Mouse (Mus musculus) midbrain, embryonic 16.5 days (tissue): ENCODE measurements around the gene Tmbim1. TPM values are rescaled to one million over a fixed set of nuclear protein-coding genes. Genes with fewer than 3 reads are reported as not detected.

ENCODE experiments used
- ATAC-seq: fragments of 200-750 bp; cut with Nextera tagmentation; 2 replicates; pipeline ENCODE4 v1.8.0; 2017; ENCODE audit warnings: moderate TSS enrichment
- H3K27ac ChIP-seq: fragments of 300-500 bp; sonication (generic); 2 replicates; pipeline ENCODE4 v1.5.1; 2014; ENCODE audit warnings: mild to moderate bottlenecking, low read length, mixed read lengths
- H3K27me3 ChIP-seq: fragments of 300-500 bp; sonication (generic); 2 replicates; pipeline ENCODE4 v1.6.1; 2014; ENCODE audit warnings: low read depth, low read length, mixed read lengths; ENCODE audit not compliant: control insufficient read depth, insufficient read depth
- H3K36me3 ChIP-seq: fragments of 300-500 bp; sonication (generic); 2 replicates; pipeline ENCODE4 v1.6.1; 2014; ENCODE audit warnings: mild to moderate bottlenecking, low read length, moderate library complexity, mixed read lengths; ENCODE audit not compliant: control insufficient read depth, insufficient read depth
- H3K4me1 ChIP-seq: fragments of 300-500 bp; sonication (generic); 2 replicates; pipeline ENCODE4 v1.6.1; 2014; ENCODE audit warnings: mild to moderate bottlenecking, low read length, mixed read lengths; ENCODE audit not compliant: control insufficient read depth, insufficient read depth
- H3K4me2 ChIP-seq: fragments of 300-500 bp; sonication (generic); 2 replicates; pipeline ENCODE4 v1.6.1; 2014; ENCODE audit warnings: mild to moderate bottlenecking, low read length, mixed read lengths
- H3K4me3 ChIP-seq: fragments of 300-500 bp; sonication (generic); 2 replicates; pipeline ENCODE4 v1.5.1; 2014; ENCODE audit warnings: low read depth, mild to moderate bottlenecking, low read length, moderate library complexity, mixed read lengths
- H3K9ac ChIP-seq: fragments of 300-500 bp; sonication (generic); 2 replicates; pipeline ENCODE4 v1.6.1; 2014; ENCODE audit warnings: low read depth, low read length, mixed read lengths
- H3K9me3 ChIP-seq: fragments of 300-500 bp; sonication (generic); replicated peaks from 2 replicates; pipeline ENCODE4 v1.6.1; 2014; ENCODE audit warnings: mild to moderate bottlenecking, low read length, mixed read lengths; ENCODE audit not compliant: control insufficient read depth, poor library complexity, severe bottlenecking
- WGBS: fragments of 180-500 bp; shearing (Covaris S2); extraction: QIAGEN DNeasy Blood & Tissue Kit; methylation state at CpG from one replicate; pipeline ENCODE4 v1.1.7; 2014; 5-methylcytosine and 5-hydroxymethylcytosine counted together
- polyA plus RNA-seq: library from polyadenylated mRNA; unstranded; fragments of >200 nt; fragmentation: Nextera tagmentation; extraction: Ambion mirVana; gene quantifications from 2 replicates; pipeline ENCODE4 v1.2.1, GENCODE M21; 2015

Gene Tmbim1
- polyA plus RNA-seq, 1 experiment from 2014 or later: 8.4 TPM

GRCm38 (mm10) chr1:74313049-74313692, 7.7 kb upstream of the Tmbim1 start:
- Histone ChIP-seq H3K27ac (no peak overlapping the region), H3K36me3 (no peaks in the 10 kb centered on the region), H3K9ac (no peak overlapping the region), H3K4me3 (no peak overlapping the region), H3K27me3 (no peaks in the 10 kb centered on the region), H3K4me1 (no peaks in the 10 kb centered on the region), H3K4me2 (no peak overlapping the region), H3K9me3 (no peaks in the 10 kb centered on the region)
- ATAC-seq: peak; percentile 57
- 6% methylated on average over 3 of the region's 3 CpGs for WGBS

DNA sequence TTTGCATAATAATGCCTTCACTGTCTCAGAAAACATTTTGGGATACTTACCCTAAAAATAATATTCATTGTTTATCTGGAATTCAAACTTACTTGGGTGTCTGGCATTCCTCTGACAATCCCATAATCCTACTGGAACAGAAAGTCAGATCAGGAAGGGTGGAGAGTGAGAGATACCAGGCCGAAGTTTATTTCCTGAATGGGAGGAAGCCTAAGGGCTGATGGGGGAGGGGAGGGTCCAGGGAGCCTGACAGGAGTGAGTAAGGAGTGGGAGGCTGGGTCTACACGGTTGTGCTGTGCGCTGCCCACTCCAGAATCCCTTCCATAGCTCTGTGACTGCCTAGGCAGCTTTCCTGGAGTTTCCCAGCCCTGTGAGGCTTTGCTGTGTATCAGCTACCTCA, 4.3 kb upstream of the Tmbim1 start:
- no peak overlapping the region for H3K4me3 ChIP-seq
- ATAC-seq: no peak
- no peaks in the 10 kb centered on the region for H3K36me3 ChIP-seq
- H3K9me3 ChIP-seq: no peaks in the 10 kb centered on the region
- no peak overlapping the region for H3K27ac ChIP-seq
- no peak overlapping the region for H3K4me2 ChIP-seq
- H3K27me3 ChIP-seq: 0 out of 2 replicates have a peak, but pooled peaks cover 2% of the 10 kb centered on the region
- H3K9ac ChIP-seq: no peak overlapping the region
- 55% methylated on average over 3 of the region's 3 CpGs for WGBS
- no peaks in the 10 kb centered on the region for H3K4me1 ChIP-seq

GRCm38 (mm10) chr1:74308001-74308964, 2.9 kb upstream of the Tmbim1 start:
- no peak for ATAC-seq

GRCm38 (mm10) chr1:74307146-74307545, 1.7 kb upstream of the Tmbim1 start:
- H3K27ac ChIP-seq: no peak overlapping the region
- no peak overlapping the region for H3K4me2 ChIP-seq

More at GRCm38 (mm10) chr1:74308001-74308964, 2.9 kb upstream of the Tmbim1 start:
- Histone ChIP-seq H3K9me3 (no peaks in the 10 kb centered on the region), H3K4me3 (no peak overlapping the region), H3K4me1 (peaks cover 9% of the 10 kb centered on the region), H3K9ac (no peak overlapping the region), H3K36me3 (no peaks in the 10 kb centered on the region), H3K27me3 (peaks cover 8% of the 10 kb centered on the region; the same call in 1 of the 2 replicates), H3K4me2 (no peak overlapping the region), H3K27ac (no peak overlapping the region)
- WGBS: 84% methylated on average over 10 of the region's 10 CpGs

DNA sequence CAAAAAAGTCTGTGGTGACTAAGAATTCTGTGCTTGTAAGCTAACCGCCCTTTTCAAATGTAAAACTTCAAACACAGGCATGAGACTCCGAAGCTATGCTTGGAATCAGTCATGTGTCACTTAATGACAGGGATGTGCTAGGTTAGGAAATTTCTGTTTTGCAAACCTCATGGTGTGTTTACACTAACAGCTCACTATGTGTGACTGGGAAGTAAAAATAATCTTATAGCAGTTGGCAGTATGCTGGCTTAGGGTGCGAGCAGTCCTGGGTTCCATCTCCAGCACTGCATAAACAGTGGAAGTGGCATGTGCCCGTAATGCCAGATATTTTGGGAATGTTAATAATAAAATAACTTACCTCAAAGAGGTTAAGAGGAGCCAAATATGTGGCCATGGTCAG, 476 bp downstream of the Tmbim1 start:
- Histone ChIP-seq H3K4me1 (peaks cover 9% of the 10 kb centered on the region), H3K36me3 (no peaks in the 10 kb centered on the region), H3K27ac (no peak overlapping the region), H3K27me3 (peaks cover 15% of the 10 kb centered on the region), H3K9ac (no peak overlapping the region), H3K9me3 (no peaks in the 10 kb centered on the region), H3K4me3 (no peak overlapping the region), H3K4me2 (no peak overlapping the region)
- WGBS: 82% methylated on average over 4 of the region's 4 CpGs
- no peak for ATAC-seq

More at GRCm38 (mm10) chr1:74307146-74307545, 1.7 kb upstream of the Tmbim1 start:
- Histone ChIP-seq H3K36me3 (no peaks in the 10 kb centered on the region), H3K27me3 (peaks cover 15% of the 10 kb centered on the region), H3K9ac (no peak overlapping the region), H3K4me3 (no peak overlapping the region), H3K4me1 (peaks cover 9% of the 10 kb centered on the region), H3K9me3 (no peaks in the 10 kb centered on the region)
- ATAC-seq: no peak
- 100% methylated on average over 1 of the region's 1 CpGs for WGBS

GRCm38 (mm10) chr1:74304339-74304790, 1.1 kb downstream of the Tmbim1 start:
- H3K4me1 ChIP-seq: peaks cover 9% of the 10 kb centered on the region
- peak overlapping the region; percentile 56 for H3K9ac ChIP-seq
- 14% methylated on average over 12 of the region's 12 CpGs for WGBS
- ATAC-seq: no peak
- H3K36me3 ChIP-seq: no peaks in the 10 kb centered on the region
- no peak overlapping the region for H3K27ac ChIP-seq
- H3K4me3 ChIP-seq: peak overlapping the region; percentile 39
- no peaks in the 10 kb centered on the region for H3K9me3 ChIP-seq
- peaks cover 15% of the 10 kb centered on the region for H3K27me3 ChIP-seq
- peak overlapping the region; percentile 70 for H3K4me2 ChIP-seq

DNA sequence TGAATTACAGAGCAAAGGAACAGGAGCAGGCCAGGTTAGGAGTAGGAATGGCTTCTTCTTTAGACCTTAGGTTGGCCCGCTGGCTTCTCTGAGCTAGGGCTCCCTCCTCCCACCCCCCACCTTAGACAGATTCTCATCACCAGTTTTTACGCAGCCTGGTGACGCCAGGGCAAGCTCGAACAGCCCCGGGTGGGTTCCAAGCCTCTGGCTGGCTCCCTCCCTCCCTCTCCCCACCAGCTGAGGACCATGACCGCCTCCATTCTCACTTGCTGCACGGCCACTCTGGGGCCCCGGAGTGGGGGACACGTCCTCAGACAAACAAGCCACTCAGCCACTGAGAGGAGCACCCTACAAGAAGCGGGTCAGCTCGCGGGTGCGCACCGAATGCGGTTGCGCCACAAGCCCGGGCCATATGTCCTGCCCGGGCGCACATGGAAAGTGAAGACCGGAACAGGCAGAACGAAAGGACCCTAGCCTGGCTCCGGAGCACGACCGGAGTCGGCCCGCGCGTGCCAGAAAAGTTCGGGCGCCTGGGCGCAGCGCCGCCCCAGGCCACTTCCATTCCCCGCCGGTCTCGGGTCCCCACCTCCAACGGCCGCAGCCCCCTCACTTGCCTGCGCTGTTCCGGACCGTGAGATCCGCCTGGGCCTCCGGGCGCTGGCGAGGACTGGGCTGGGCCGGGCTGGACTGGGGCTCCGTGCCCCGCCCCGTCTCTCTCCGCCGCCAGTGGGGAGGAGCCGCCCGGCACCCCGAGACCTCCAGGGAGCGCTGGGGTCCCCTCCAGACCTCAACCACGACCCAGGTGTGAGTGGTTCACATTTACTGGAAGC, 1.7 kb downstream of the Tmbim1 start:
- ATAC-seq: peak; percentile 81
- Histone ChIP-seq H3K4me3 (peak overlapping the region; percentile 39), H3K4me1 (peaks cover 9% of the 10 kb centered on the region), H3K27me3 (peaks cover 15% of the 10 kb centered on the region), H3K4me2 (peak overlapping the region; percentile 70), H3K9ac (peak overlapping the region; percentile 56), H3K9me3 (no peaks in the 10 kb centered on the region), H3K27ac (peak overlapping the region; percentile 38), H3K36me3 (no peaks in the 10 kb centered on the region)
- 1% methylated on average over 56 of the region's 56 CpGs for WGBS

- Histone ChIP-seq H3K9me3 (no peaks in the 10 kb centered on the region), H3K27me3 (peaks cover 15% of the 10 kb centered on the region), H3K27ac (no peak overlapping the region), H3K4me2 (no peak overlapping the region; the same call in 1 of the 2 replicates), H3K36me3 (no peaks in the 10 kb centered on the region), H3K4me1 (peaks cover 9% of the 10 kb centered on the region), H3K4me3 (no peak overlapping the region), H3K9ac (no peak overlapping the region)
- 90% methylated on average over 2 of the region's 2 CpGs for WGBS
- no peak for ATAC-seq
Observed at GRCm38 (mm10) chr1:74302835-74303234, 2.6 kb downstream of the Tmbim1 start.
